Mouse (Mus musculus): ENCODE data around the gene Cplx2. TPM values are rescaled to one million over a fixed set of nuclear protein-coding genes. Genes with fewer than 3 reads are reported as not detected.

Gene Cplx2
- polyA plus RNA-seq, 1 experiment: 0.03 TPM

DNA sequence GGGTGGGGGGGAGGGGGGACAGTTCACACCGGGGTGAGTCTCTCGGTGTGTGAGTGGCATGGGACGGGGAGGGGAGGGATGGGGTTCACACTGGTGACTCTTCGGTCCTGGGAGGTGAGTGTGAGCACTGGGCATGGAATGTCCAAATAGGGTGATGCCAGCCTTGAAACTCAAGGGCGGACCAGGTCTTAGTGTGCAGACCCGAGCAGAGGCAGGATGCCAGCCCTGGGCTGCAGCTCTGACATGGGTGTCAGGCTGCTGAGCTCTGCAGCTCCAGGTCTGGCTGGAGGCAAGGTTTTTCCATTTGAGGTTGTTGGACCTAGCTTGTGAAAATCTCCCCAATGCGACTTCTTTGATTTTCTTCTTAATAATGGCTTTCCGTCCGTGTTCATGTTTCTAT lies 60.0 kb downstream of the Cplx2 start:
- TF ChIP-seq TAL1 (IDR thresholded peaks at IDR 0.05; ENCODE audit: low read length) (no peak), GATA1 (IDR thresholded peaks at IDR 0.05; ENCODE audit: low read length) (no peak)
- no peak overlapping the region for H3K4me3 ChIP-seq (replicated peaks)

More for the DNA sequence above, 60.0 kb downstream of the Cplx2 start:
- Histone ChIP-seq H3K27me3 (ENCODE audit: control insufficient read depth) (no peaks in the 10 kb centered on the region), H3K9me3 (ENCODE audit: control insufficient read depth, low read length) (no peaks in the 10 kb centered on the region), H3K4me1 (ENCODE audit: control insufficient read depth) (no peaks in the 10 kb centered on the region), H3K36me3 (ENCODE audit: control insufficient read depth) (no peaks in the 10 kb centered on the region)

Other genes with a start within 250 kb of the Cplx2 start
- gene Hrh2, start 179.2 kb upstream of the Cplx2 start, polyA plus RNA-seq (2012): not detected in 2 replicates
- gene Thoc3, start 97.5 kb downstream of the Cplx2 start, polyA plus RNA-seq (2012): 5.1 and 5.7 TPM in 2 replicates
- gene Simc1, start 132.4 kb downstream of the Cplx2 start, polyA plus RNA-seq (2012): 0.04 and 0.07 TPM in 2 replicates
- gene 4833439L19Rik, start 194.1 kb downstream of the Cplx2 start, polyA plus RNA-seq (2012): 2.7 and 3.4 TPM in 2 replicates
- gene Arl10, start 203.7 kb downstream of the Cplx2 start, polyA plus RNA-seq (2012): 0.08 TPM in 1 of 2 replicates, not detected in the other
- gene Nop16, start 218.7 kb downstream of the Cplx2 start, polyA plus RNA-seq (2012): 0.77 and 1.7 TPM in 2 replicates
- 3.8 and 14.7 TPM in 2 replicates for gene Higd2a, start 218.9 kb downstream of the Cplx2 start, polyA plus RNA-seq (2012)
- 46.7 and 79.0 TPM in 2 replicates for gene Cltb, start 240.0 kb downstream of the Cplx2 start, polyA plus RNA-seq (2012)

Data from erythroblast, embryonic 14.5 days (primary cell).